Mouse (Mus musculus) heart, postnatal 0 days (tissue): ENCODE measurements around the gene Zfp385c.

Experiments used
- CTCF ChIP-seq: IDR thresholded peaks from 2 replicates; pipeline ENCODE4 v1.5.1; 2016; ENCODE audit warnings: antibody characterized with exemption, control low read depth, low read depth
- EP300 ChIP-seq: IDR thresholded peaks from 2 replicates; pipeline ENCODE4 v1.6.1; 2016; ENCODE audit warnings: antibody characterized with exemption, low read depth

- TF ChIP-seq CTCF: no peak
- no peak for TF ChIP-seq EP300
These were observed 27.1 kb upstream of the Zfp385c start for GRCm38 (mm10) chr11:100719312-100719711.
